In the genomic region with DNA sequence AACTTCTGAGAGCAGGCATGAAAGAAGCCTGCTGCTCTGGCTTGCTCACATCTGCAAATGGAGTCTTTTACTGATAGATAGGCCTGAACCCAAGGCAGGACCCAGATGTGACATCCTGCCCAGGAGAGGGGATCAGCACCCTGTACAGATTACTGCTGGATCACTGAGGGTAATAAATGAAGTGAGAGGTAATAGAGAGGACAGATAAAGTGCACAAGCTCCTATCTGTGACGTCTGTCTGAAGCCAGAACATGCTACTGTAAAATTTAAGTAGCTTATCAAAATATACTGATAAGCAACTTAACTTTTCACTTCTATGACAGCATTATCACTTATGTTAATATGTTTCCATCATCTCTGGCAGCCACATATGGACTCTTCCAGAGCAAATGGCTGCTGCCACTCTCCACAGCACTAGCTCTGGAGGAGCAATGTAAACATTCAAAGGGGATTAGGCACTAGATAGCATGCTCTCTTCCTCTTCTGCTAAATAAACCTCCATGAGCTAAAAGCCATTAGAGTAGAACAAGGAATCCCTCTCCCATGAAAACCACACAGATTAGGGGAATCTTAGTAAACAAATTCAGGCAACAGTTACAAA, we compare ENCODE assay signal across 19 mouse cellular contexts.
DNase-seq lines count a peak whose midpoint lies in the region; ATAC-seq and TF ChIP-seq lines count a peak whose summit lies in the region.
"Had no signal": no experiment of that assay in that cellular context is flagged by ENCODE, and none has a peak within 500 bp of the region (broad histone marks: within the 10 kb centered on the region; RNA-seq: fewer than 3 reads in every experiment).

No protein-coding gene starts in this region.

- no peaks in the 10 kb centered on the region for H3K9me3 ChIP-seq in lung, embryonic 14.5 days (ENCODE audit: low read depth, low read length)
- no peaks in the 10 kb centered on the region for H3K9me3 ChIP-seq in liver, embryonic 13.5 days (replicated peaks)
- H3K9me3 ChIP-seq: embryonic facial prominence, embryonic 13.5 days; forebrain, embryonic 15.5 days; heart, embryonic 12.5 days; hindbrain, embryonic 12.5 days; limb, embryonic 10.5 days had no signal

- H3K4me1 ChIP-seq in lung, embryonic 14.5 days (ENCODE audit: insufficient read depth), result no peaks in the 10 kb centered on the region
- no peaks in the 10 kb centered on the region for H3K4me1 ChIP-seq in lung, adult 2 months (ENCODE audit: control insufficient read depth, insufficient read depth, low read length)
- peaks cover 19% of the 10 kb centered on the region for H3K4me1 ChIP-seq in liver, embryonic 13.5 days (replicated peaks)
- H3K4me1 ChIP-seq: hindbrain, embryonic 12.5 days had no signal

- no peaks in the 10 kb centered on the region for H3K36me3 ChIP-seq in lung, embryonic 14.5 days (ENCODE audit: insufficient read depth)
- no peaks in the 10 kb centered on the region for H3K36me3 ChIP-seq in liver, embryonic 13.5 days
- H3K36me3 ChIP-seq: embryonic facial prominence, embryonic 13.5 days; forebrain, embryonic 15.5 days; heart, embryonic 12.5 days; hindbrain, embryonic 12.5 days; limb, embryonic 10.5 days had no signal

- DNase-seq in heart, adult 11 months, result peak; percentile 67
- no peak for DNase-seq in heart, adult 9 months (ENCODE audit: low spot score in 2 of 2)
- peak; percentile 47 for DNase-seq in lung, embryonic 14.5 days
- no peak for DNase-seq in lung, adult 2 months
- no peak for DNase-seq in liver, embryonic 13.5 days
- peak; percentile 40 for DNase-seq in yolk sac, embryonic 10.5 days (ENCODE audit: low spot score)
- DNase-seq: cerebellum, adult 18-20 months; cerebellum, postnatal 14 days; heart, postnatal 14 days; kidney, adult 8-10 months; kidney, postnatal 14 days; lung, postnatal 10 days had no signal

- H3K27me3 ChIP-seq in lung, embryonic 14.5 days (ENCODE audit: insufficient read depth, low read length), result 0 out of 2 replicates have a peak, but pooled peaks cover 6% of the 10 kb centered on the region
- no peaks in the 10 kb centered on the region for H3K27me3 ChIP-seq in liver, embryonic 13.5 days
- H3K27me3 ChIP-seq: embryonic facial prominence, embryonic 13.5 days; forebrain, embryonic 15.5 days; heart, embryonic 12.5 days; hindbrain, embryonic 12.5 days; Patski had no signal

- ATAC-seq in lung, embryonic 14.5 days (ENCODE audit: insufficient read depth), result peak; percentile 73; the same call in 1 of the 2 replicates
- ATAC-seq in liver, embryonic 13.5 days (ENCODE audit: low read depth), result peak; percentile 53
- no peak for ATAC-seq in frontal cortex, adult (ENCODE audit: low TSS enrichment)
- ATAC-seq: forebrain, embryonic 15.5 days; Patski had no signal

- H3K4me3 ChIP-seq in lung, embryonic 14.5 days (ENCODE audit: low read depth, low read length), result no peak overlapping the region
- H3K4me3 ChIP-seq in lung, adult 2 months (replicated peaks; ENCODE audit: extremely low read depth, low read depth, low read length), result no peak overlapping the region
- H3K4me3 ChIP-seq in liver, embryonic 13.5 days (replicated peaks), result no peak overlapping the region
- H3K4me3 ChIP-seq: embryonic facial prominence, embryonic 13.5 days; forebrain, embryonic 15.5 days; heart, embryonic 12.5 days; hindbrain, embryonic 12.5 days; limb, embryonic 10.5 days had no signal

- no peak for TF ChIP-seq CTCF in lung, embryonic 14.5 days (IDR thresholded peaks at IDR 0.05; ENCODE audit: low read depth)
- no peak for TF ChIP-seq CTCF in lung, adult 2 months (IDR thresholded peaks at IDR 0.05; ENCODE audit: insufficient read depth, low read length)

- no peak overlapping the region for H3K27ac ChIP-seq in lung, embryonic 14.5 days (ENCODE audit: low read depth)
- no peak overlapping the region for H3K27ac ChIP-seq in liver, embryonic 13.5 days
- H3K27ac ChIP-seq: forebrain, embryonic 15.5 days; hindbrain, embryonic 12.5 days had no signal

- no peak overlapping the region for H3K9ac ChIP-seq in lung, embryonic 14.5 days
- no peak overlapping the region for H3K9ac ChIP-seq in liver, embryonic 13.5 days
- H3K9ac ChIP-seq: embryonic facial prominence, embryonic 13.5 days; forebrain, embryonic 15.5 days; heart, embryonic 12.5 days; hindbrain, embryonic 12.5 days had no signal

- TF ChIP-seq POLR2A in lung, adult 2 months (IDR thresholded peaks at IDR 0.05; ENCODE audit: borderline replicate concordance, extremely low read depth, low read depth, low read length), result no peak

- WGBS in lung, embryonic 14.5 days, result 6% methylated on average over 1 of the region's 1 CpGs
- WGBS in lung, adult 2 months, result 48% methylated on average over 1 of the region's 1 CpGs
- WGBS in liver, embryonic 13.5 days (ENCODE audit: insufficient replicate concordance), result 19% methylated on average over 1 of the region's 1 CpGs

- no peak overlapping the region for H3K4me2 ChIP-seq in lung, embryonic 14.5 days
- H3K4me2 ChIP-seq in liver, embryonic 13.5 days, result no peak overlapping the region
- H3K4me2 ChIP-seq: embryonic facial prominence, embryonic 13.5 days; forebrain, embryonic 15.5 days; heart, embryonic 12.5 days; hindbrain, embryonic 12.5 days had no signal

Comparison
In these comparisons a context has a peak if more than half of its experiments do, and no peak if none do; other contexts are left out.
1. DNase-seq: peak in heart, adult 11 months (single experiment), lung, embryonic 14.5 days (single experiment) and yolk sac, embryonic 10.5 days (single experiment); none in heart, adult 9 months (0 of 2), lung, adult 2 months (single experiment) and liver, embryonic 13.5 days (single experiment).